Mouse (Mus musculus) heart, adult 11 months (tissue): ENCODE measurements around the gene Itk.
A peak's percentile ranks its signal among the peaks of the same experiment; 100 is the strongest.

ENCODE experiments used
- DNase-seq: peaks from one replicate; pipeline ENCODE4 v3.0.0; 2022

The Itk gene

DNA sequence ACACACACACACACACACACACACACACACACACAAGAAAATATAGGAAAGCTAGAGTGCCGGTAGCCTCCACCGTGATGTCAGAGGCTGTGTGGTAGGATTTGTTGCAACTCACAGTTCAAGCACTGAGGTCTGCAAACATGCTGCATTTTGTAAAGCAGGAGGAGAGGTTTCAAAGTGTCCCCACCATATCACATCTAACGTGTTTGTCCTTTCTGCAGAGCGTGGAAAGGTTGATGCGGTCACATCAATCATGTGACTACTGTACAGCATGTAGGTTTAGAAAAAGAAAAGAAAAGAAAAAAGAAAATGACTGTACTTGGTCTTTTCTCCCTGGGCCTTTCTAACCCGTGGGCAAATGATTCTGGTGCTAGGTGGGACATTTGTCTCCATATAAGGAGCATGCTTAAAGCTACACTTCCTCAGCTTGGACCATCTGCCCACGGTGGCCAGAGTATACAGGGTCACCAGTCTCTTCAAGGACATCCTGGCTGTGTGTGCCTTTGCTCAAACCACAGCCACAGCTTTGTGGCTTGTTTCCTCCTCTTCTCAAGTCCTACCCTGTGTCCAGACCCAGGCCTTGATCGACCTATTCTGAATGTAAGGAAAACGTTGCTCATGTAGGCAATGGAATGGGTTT is 83.3 kb downstream of the Itk start:
- no peak for DNase-seq

DNA sequence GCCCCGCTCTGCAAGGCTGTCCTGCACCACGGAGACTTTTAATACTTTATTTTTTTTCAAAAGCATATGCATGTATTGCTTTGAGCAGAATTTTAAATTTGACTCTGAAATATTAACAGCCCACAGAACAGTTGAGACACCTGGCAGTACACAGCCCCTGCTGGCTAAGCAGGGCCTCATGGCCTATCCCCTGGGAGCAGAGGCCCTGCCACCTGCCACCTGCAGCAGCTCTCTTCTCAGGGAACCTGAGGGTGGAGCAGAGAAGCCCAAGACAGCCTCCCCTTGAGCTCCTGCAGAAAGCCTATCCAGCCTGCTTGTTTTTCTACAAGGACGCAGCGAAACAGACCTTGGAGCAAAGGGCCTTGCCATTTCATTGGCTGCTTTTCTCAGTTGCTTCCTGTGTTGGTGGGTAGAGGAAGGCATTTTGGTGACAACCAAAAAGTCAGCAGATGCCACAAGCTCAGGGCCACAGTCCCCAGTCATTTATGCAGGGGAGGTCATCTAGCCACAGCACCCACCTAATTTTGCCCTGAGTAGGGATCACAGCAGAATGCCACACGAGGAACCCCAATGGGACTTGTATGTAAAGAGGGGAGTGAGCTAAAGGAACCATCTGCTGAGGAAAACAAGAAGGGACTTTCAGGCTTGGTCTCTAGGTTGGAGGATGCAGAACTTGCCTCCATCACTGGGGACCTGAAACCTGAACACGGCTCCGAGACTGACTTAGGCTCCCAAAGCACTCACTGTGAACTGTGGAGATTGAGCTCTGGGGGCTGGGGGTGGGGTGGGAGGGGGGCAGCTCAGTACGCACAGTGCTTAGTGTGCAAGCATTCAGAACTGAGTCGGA is 84.2 kb downstream of the Itk start:
- DNase-seq, result no peak

DNA sequence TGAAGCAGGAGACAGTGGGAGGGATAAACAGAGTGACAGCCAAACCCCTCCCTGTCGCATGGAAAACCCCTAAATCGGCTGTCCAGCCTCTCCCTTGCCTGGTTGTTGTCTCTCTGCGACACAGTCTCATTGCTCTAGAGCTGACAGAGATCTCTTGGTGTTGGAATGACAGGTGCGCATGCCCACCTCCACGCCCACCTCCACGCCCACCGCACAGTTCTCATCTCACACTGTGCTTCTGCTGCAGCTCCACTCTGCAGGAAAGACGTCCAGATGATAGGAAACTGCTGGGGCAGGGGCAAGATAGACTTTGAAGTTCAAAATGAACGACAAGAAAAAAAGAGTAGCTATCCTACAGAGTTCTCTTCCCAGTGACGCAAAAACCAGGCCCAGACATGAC is 85.2 kb downstream of the Itk start:
- DNase-seq, result no peak

DNA sequence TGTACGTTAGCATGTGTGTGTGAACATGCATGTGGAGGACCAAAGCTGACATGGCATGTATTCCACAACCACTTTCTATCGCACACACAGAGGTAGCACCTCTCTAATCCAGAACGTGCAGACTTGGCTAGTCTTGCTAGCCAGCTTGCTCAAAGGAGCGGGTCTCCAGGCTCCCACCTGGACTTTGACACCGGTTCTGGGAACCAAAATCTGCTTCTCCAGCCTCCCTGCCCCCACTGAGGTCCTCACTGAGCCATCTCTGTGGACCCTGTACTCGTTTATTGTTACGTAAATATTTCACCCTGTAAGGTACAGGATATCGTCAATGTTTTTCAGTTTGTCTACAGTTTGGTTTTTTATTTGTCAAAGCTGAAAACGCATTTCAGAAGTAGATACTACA is 86.8 kb downstream of the Itk start:
- no peak for DNase-seq

DNA sequence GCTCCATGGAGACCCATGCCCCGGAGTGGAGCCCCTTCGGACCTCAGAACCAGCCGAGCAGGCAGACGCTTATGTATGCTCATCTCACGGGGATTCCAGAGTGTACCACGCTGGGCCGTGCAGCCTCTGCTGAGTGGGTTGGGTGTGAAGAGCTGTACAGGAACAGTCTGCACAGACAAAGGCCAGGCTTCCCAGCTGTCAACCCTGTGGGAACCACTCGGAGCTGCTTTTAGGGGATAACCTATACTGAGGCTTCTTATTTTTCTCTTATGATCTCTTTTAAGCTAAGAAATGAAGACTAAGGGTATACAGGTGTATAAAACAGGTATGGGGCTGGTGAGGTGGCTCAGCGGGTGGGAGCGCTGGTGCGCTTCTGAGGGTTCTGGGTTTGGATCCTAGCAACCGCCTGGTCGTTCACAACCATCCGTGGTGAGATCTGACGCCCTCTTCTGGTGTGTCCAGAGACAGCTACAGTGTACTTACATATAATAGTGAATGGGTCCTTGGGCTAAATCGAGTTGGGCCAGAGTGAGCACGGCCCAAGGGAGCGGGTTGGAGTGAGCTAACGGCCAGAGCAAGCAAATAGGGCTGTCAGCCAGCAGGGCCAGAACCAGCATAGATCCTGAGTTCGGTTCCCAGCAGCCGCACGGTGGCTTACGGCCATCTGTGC is 87.6 kb downstream of the Itk start:
- DNase-seq, result no peak

DNA sequence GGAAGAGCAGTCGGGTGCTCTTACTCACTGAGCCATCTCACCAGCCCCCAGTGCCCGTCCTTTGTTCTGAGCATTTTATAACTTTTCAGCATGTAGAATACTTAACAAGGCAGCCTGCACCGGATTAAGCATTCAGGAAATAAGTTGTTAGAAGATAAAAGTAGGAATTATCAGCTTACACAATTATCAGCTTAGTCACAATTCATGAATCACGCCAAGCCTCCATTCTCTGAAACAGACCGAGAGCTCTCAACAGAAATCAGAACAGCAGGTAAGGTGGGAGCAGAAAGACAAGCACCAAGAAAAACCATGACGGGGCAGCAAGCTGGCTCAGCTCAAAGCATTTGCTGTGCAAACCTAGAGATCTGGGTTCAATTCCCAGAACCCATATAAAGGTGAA is 89.4 kb downstream of the Itk start:
- DNase-seq, result no peak

DNA sequence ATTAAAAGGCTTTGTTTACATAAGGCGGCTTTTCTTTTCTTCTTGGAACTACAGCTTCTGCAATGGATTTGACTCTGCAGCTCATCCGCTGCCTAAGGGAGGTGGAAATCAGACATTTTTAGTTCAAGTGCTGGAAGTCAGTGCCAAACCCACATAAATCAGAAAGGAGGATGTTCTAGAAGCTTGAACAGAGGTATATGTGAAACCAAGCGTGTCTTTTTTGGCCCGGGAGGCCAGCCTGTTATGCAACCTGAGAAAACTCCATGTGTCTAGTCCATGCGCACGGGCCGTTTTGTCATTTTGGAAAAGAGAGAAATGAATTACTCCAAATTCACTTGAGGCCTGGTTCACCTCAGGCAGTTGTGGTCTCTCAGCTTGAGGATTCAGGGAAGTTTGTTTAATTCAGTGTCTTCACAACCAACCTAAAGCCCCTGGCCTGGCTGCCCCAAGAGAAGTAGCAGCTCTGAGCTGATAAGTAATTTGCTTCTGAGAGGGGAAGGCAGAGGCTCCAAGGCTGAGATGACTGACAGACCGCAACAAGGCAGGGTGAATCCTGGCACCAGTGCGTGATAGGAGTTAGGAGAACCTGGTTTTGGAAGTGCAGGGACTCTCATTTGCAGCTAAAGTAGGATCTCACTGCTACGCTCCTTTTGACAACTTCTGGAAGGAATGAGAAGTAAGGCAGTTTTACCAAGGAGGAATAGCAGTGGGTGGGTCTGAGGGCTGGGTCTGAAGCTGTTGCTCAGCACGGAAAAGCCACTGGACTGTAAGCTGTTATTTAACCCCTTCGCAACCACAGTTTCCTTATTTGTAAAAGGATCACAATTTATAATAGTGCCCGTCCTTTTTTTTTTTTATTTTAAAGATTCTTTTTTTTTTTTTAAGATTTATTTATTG is 90.2 kb downstream of the Itk start:
- DNase-seq, result no peak

DNA sequence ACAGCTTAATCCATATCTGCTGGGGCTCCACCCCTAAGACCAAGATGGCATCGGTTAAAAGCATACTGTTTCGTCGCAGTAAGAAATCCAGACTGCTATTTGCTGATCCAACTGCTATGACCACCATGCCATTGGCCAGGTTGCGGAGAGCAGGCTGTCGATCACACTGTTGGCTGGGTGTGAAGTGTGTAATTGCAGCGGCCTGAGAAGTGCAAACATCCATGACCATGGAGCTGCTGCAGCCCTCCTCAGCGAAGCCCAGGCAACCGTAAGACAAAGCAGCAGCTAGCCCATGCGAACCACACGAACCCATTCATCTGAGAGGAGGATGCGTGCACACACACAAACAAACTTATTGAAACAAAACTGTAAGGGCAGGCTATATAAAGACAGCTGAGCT is 94.9 kb downstream of the Itk start:
- no peak for DNase-seq

DNA sequence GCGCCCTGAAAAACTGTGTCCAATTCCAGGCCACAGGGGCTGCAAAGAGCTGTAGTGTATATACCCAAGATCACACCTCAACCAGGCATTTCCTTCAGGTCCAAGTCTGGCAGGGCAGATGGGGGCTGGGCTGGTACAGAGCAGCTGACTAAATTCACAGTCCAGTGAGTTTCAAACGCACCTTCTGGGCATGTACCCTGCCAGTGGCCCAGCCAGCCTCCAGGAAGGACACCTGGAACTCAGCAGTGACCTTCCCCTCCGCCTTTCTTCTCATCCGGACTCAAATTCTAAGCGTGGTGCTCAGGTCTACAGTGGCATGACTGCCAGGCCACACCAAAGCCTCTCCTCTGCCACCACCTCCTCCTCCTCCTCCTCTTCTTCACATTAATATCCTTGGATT is 95.8 kb downstream of the Itk start:
- no peak for DNase-seq

DNA sequence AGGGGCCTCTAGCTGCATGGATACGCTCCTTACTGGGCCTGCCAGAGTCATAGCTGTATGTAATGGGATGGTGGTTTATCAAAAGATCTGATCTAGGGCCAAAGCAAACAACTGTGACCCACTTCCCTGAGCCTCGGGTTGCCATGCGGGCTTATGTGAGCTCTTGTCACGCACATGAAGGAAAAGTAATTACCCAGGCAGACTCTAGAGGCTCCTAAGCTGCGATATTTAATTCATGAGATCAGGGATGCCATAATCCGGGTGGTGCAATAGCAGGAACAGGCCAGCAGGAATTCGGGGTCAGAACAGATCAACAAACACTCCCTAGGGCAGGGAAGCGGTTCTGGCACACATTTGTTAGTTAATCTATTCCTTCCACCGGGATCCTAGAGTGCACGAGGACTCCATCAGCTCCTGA is 98.3 kb downstream of the Itk start:
- no peak for DNase-seq

DNA sequence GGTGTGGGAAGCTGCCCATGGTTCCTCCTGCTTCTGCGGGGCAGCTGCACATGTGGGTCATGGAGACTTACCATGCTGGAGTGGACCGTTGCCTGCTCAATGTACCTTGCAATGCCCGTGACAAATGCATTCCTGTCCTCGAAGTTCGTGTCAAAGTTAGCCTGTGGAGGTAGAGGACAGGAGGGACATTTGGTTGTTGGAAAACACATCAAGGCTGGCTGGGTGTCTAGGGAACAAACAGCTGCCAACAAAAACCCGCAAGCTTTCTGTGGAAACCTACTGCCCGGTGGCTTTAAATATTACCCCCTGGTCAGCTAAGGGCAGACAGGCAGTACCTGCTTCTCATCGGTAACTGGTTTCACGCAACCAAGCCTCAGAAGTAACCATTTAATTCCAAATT is 99.8 kb downstream of the Itk start:
- DNase-seq, result no peak

DNA sequence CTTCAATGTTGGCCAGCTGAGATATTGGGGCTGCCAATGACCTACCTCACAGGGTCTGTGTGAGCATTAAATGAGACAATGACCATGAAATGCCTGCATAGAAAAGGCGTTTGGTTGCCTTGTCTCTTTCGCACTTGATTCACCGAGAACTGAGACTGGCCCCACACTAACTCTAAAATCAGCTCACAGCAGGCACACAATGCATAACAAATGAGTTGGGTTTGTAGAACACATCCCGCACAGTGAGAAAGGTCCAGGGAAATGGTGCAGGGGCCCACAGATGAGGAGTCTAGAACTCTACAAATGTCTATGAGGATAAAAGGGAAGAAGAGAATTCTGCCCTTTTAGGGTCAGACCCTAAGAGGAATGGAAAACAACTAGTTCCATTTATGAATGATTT is 100.3 kb downstream of the Itk start:
- DNase-seq, result no peak

DNA sequence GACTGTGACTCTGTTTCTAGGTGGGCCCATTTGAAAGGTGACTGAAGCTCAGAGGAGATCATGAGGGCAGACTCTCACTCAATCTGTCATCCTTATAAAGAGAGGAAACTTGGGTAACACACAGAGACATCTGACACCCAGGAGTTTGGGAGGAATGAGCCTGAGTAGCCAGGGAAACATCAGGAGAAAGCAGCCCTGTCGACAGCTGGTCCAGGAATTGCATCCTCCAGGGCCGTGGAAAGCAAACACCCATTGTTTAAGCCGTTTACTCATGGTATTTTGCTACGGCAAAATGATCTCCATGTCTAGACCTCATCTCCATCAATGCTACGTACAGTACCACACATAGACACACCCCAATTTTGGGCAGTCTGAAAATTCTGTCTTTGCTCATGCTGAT is 101.2 kb downstream of the Itk start:
- DNase-seq, result no peak

DNA sequence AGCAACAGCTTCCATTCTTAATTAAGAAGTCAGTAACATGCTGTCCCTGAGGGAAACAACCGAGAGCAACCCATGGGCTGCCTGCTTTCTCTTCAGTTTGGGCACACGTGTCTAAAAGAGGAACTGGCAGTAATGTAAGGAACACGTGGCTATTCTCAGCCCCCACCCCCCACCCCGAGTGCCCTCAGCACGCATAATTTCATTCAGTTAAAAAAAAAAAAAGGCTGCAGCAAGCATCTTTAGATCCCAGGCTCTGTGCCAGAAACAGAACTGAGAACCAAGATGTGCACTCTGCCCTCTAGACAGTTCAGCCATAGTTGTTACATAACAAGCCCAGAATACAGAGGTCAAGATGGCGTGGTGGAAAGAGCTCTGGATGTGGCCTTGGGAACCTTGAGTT is 102.5 kb downstream of the Itk start:
- no peak for DNase-seq

DNA sequence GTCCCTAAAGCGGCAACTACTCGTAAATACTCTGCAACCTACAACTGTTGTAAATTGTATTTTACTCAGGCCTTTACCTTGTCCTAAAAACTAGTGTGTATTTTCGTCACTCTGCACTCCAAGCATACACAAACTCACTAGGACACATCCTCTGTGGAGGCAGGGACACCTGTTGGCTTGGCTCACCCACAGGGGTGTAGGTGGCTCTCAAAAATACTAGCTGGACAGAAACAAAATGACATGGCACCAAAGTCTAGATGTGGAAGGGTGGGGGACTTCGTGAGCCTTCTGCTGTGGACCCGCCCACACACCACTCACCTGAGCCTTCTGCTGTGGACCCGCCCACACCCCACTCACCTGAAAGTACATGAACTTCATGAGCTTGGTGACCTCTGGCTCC is 105.5 kb downstream of the Itk start:
- no peak for DNase-seq

DNA sequence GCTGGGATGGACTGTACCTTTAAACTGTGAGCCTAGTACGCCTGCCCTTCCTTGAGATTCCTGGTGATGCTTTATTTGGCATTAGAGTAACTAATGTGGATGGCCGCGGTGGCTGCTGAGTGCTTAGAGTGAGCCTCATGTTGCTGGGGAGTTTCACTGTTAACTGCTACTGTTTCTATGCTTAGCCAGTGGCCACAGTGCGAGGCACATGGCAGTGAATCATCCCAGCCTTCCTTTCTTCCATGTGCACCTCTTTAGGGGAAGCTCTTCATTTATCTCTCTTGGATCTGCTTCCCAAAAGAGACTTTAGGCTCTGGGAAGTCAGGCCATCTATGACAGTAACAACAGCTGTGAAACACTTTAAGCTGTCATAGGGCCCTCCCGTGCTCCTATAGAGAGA is 106.7 kb downstream of the Itk start:
- no peak for DNase-seq

DNA sequence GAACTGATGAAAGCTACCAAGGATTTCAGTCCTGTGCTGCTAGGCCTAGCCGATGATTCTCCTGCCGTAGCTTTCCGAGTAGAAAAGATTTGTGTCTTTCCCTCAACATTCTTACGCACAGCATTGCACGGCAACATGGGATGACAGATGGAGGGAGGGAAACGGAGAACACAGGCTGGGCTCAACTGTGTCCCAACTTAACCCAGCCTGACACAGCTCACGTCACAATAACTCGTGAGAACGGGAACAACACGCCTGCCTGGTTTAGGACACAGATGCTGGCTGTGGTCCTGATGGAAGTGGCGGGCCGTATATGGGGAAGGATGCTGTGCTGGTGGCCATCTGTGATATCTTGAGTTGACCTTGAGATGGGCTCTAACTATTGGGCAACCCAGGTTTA is 110.6 kb downstream of the Itk start:
- no peak for DNase-seq

DNA sequence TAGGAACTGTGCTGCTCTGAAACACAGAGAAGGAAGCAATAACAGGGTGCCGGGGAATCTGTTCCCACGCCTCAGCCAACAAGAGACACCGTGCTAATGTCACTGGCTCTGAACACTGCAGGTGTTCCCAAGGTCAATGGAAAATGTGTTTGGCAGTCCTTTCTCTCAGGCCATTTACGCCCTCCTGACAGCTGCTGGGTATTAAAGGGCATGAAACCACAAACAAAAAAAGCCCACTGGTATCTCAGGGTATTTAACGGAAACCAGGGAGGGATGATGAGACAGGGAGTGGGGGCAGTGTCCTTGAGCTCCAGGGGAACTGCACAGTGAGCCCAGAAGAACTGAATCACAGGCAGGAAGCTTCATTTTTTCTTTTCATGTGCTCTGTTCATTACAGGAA is 111.2 kb downstream of the Itk start:
- no peak for DNase-seq

DNA sequence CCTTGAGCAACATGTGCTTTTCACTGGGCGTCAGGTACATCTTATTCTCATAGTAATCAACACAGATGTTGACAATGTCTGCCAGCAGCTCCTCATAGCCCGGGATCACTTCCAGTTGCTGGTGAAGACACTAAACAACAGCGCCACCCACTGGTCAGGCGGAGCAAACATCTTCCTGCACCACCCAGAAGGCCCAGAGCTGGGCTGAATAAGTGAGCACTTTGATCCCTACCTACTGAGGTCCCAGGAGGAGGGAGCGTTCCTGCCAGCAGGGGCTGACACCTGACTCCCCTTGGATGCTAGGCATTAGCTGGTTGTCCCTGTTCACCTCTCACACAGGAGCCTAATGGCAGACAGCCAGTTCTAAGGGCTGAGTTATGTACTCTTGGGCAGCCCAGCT is 112.5 kb downstream of the Itk start:
- peak; percentile 93 for DNase-seq

DNA sequence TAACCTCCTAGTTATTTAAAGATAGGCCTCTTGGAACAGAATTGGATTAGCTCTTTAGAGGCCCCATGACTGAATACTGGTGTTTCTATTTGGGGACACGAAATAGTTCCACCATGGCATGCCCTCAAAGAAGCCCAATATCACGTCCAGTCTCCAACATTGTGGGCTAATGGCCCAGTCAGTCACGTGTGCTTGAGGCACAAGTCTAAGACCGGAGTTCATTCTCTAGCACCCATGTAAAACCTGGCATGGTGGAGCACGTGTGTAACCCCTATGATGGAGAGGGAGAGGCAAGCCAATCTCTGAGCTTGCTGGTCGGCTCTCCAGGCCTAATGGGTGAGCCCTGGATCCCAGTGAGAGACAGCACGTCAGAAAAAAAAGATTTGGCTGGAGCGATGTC is 113.1 kb downstream of the Itk start:
- peak; percentile 94 for DNase-seq

DNA sequence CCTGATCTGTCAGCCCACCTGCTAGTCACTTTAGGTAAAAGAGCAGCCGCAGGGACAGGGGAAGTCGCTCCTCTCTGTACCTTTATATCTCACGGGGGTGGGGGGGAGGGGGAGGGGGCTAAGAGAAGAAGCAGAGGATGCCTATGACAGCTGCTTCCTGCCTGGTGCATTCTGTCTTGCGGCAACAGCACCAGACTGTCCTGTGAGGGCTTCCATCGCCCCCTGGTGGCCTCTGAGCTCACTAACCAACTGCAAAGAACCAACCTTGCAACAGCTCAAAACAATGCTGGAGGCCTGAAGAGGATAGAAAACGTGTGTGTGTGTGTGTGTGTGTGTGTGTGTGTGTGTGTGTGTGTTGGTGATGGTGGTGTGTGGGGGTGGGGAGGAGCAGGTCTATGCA is 114.0 kb downstream of the Itk start:
- no peak for DNase-seq
